15 mouse cellular contexts compared by ENCODE assay signal in the genomic region with DNA sequence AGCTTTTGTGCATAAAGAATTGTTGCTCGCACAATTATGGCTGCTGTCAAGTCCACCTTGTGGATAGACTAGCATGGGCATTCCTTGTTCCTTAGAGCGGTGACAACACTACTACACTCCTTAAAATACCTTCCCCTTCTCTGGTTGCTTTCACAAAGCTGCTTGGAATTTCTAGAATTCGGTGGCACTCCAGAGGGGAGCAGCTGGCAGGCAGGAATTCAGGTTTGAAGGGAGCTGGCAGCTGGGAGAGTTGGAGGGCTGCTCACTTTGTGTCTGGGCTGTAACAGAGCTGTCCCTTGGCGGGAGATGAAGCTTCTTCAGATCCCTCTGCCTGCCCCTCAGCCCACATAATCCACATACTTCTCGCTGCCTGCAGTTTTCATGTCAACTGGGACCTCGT.
A peak's percentile ranks its signal among the peaks of the same experiment; 100 is the strongest.
DNase-seq lines count a peak whose midpoint lies in the region; ATAC-seq and TF ChIP-seq lines count a peak whose summit lies in the region.
"Had no signal": no experiment of that assay in that cellular context is flagged by ENCODE, and none has a peak within 500 bp of the region (broad histone marks: within the 10 kb centered on the region; RNA-seq: fewer than 3 reads in every experiment).

No protein-coding gene starts in this region.

- 35% methylated on average over 6 of the region's 6 CpGs for WGBS in heart, embryonic 12.5 days
- WGBS in embryonic facial prominence, embryonic 10.5 days, result 61% methylated on average over 6 of the region's 6 CpGs
- WGBS in hindbrain, embryonic 14.5 days, result 56% methylated on average over 6 of the region's 6 CpGs
- WGBS in midbrain, embryonic 13.5 days, result 60% methylated on average over 6 of the region's 6 CpGs

- H3K4me3 ChIP-seq in heart, embryonic 12.5 days, result no peak overlapping the region
- no peak overlapping the region for H3K4me3 ChIP-seq in CH12.LX (replicated peaks in 1 of 3; ENCODE audit: low read depth in 2 of 3, low read length in 2 of 3, poor library complexity in 1 of 3)
- H3K4me3 ChIP-seq in embryonic facial prominence, embryonic 10.5 days, result no peak overlapping the region
- no peak overlapping the region for H3K4me3 ChIP-seq in hindbrain, embryonic 14.5 days (replicated peaks; ENCODE audit: low read length)
- H3K4me3 ChIP-seq in midbrain, embryonic 13.5 days (replicated peaks), result no peak overlapping the region
- H3K4me3 ChIP-seq: liver, embryonic 15.5 days; midbrain, embryonic 12.5 days had no signal

- peaks cover 13% of the 10 kb centered on the region; the same call in 1 of the 2 replicates for H3K4me1 ChIP-seq in heart, embryonic 12.5 days (replicated peaks)
- H3K4me1 ChIP-seq in CH12.LX (ENCODE audit: control insufficient read depth in 1 of 2, insufficient read depth in 2 of 2), result peaks cover 7 to 29% of the 10 kb centered on the region in 2 experiments
- peaks cover 5% of the 10 kb centered on the region; the same call in 1 of the 2 replicates for H3K4me1 ChIP-seq in embryonic facial prominence, embryonic 10.5 days
- no peaks in the 10 kb centered on the region for H3K4me1 ChIP-seq in hindbrain, embryonic 14.5 days (replicated peaks; ENCODE audit: control insufficient read depth, insufficient read depth, low read length)
- H3K4me1 ChIP-seq in midbrain, embryonic 13.5 days (replicated peaks), result no peaks in the 10 kb centered on the region
- H3K4me1 ChIP-seq: liver, embryonic 15.5 days had no signal

- H3K9me3 ChIP-seq in heart, embryonic 12.5 days (replicated peaks), result no peaks in the 10 kb centered on the region
- no peaks in the 10 kb centered on the region for H3K9me3 ChIP-seq in CH12.LX (replicated peaks; ENCODE audit: low read length)
- H3K9me3 ChIP-seq in embryonic facial prominence, embryonic 10.5 days, result no peaks in the 10 kb centered on the region
- no peaks in the 10 kb centered on the region for H3K9me3 ChIP-seq in hindbrain, embryonic 14.5 days (ENCODE audit: control insufficient read depth, low read length)
- H3K9me3 ChIP-seq in midbrain, embryonic 13.5 days, result no peaks in the 10 kb centered on the region
- H3K9me3 ChIP-seq: liver, embryonic 15.5 days; midbrain, embryonic 12.5 days had no signal

- no peak overlapping the region for H3K4me2 ChIP-seq in heart, embryonic 12.5 days
- H3K4me2 ChIP-seq in CH12.LX (ENCODE audit: insufficient read depth, low read depth, poor library complexity, severe bottlenecking), result peak overlapping the region; percentile 46
- H3K4me2 ChIP-seq in hindbrain, embryonic 14.5 days (replicated peaks), result no peak overlapping the region
- H3K4me2 ChIP-seq in midbrain, embryonic 13.5 days (replicated peaks), result no peak overlapping the region
- H3K4me2 ChIP-seq: liver, embryonic 15.5 days; midbrain, embryonic 12.5 days had no signal

- no peak for TF ChIP-seq EP300 in CH12.LX (IDR thresholded peaks at IDR 0.05; ENCODE audit: low read length)

- no peak for DNase-seq in heart, postnatal 14 days
- DNase-seq in CH12.LX (ENCODE audit: extremely low read depth), result no peak
- DNase-seq in embryonic facial prominence, embryonic 10.5 days (ENCODE audit: low spot score), result peak; percentile 19
- DNase-seq in lung, postnatal 10 days, result peak; percentile 10
- DNase-seq in hindbrain, embryonic 14.5 days (ENCODE audit: low spot score), result no peak
- no peak for DNase-seq in adrenal gland, postnatal 4 days (ENCODE audit: low spot score in 2 of 2)
- DNase-seq: cerebellum, adult 18-20 months; heart, adult 11 months; kidney, postnatal 25 days; thymus, postnatal 25 days had no signal

- no peak overlapping the region for H3K9ac ChIP-seq in heart, embryonic 12.5 days
- H3K9ac ChIP-seq in CH12.LX (ENCODE audit: insufficient read depth, low read depth), result peak overlapping the region; percentile 55
- H3K9ac ChIP-seq in hindbrain, embryonic 14.5 days, result no peak overlapping the region
- H3K9ac ChIP-seq in midbrain, embryonic 13.5 days (replicated peaks), result no peak overlapping the region
- H3K9ac ChIP-seq: liver, embryonic 15.5 days; midbrain, embryonic 12.5 days had no signal

- H3K27ac ChIP-seq in heart, embryonic 12.5 days (ENCODE audit: poor library complexity, severe bottlenecking), result peak overlapping the region; percentile 31; the same call in 1 of the 2 replicates
- peak overlapping the region; percentile 73 for H3K27ac ChIP-seq in CH12.LX (ENCODE audit: insufficient read depth, low read depth)
- H3K27ac ChIP-seq in embryonic facial prominence, embryonic 10.5 days (replicated peaks), result peak overlapping the region; percentile 24; the same call in 1 of the 2 replicates
- H3K27ac ChIP-seq in hindbrain, embryonic 14.5 days, result no peak overlapping the region
- no peak overlapping the region for H3K27ac ChIP-seq in midbrain, embryonic 13.5 days
- H3K27ac ChIP-seq: liver, embryonic 15.5 days; midbrain, embryonic 12.5 days had no signal

- in situ Hi-C loops in CH12.LX (cut with MboI; ENCODE audit: low pct_ligation_motif_present, low pct_unique_long_range_greater_than_20kb, low sequenced_read_pairs), result loop anchor here (10.0 kb wide), 1 partner anchor 435 kb away; no protein-coding TSS in a partner anchor

- no peak for ATAC-seq in heart, embryonic 12.5 days (ENCODE audit: insufficient number of reproducible peaks, low FRiP score)
- no peak for ATAC-seq in hindbrain, embryonic 14.5 days (ENCODE audit: low FRiP score)
- ATAC-seq in midbrain, embryonic 13.5 days, result no peak
- ATAC-seq: inflammation-experienced regulatory T-cells, adult 6 months had no signal

- no peak for TF ChIP-seq CTCF in CH12.LX (conservative IDR thresholded peaks at IDR 0.05 in 1 of 2, IDR thresholded peaks at IDR 0.05 in 1 of 2; ENCODE audit: low read depth in 2 of 2, low read length in 2 of 2)

- intact Hi-C loops in heart, postnatal 14 days (cut with DNase I), result no loop called here

- no peak for TF ChIP-seq RAD21 in CH12.LX (IDR thresholded peaks at IDR 0.05; ENCODE audit: low read depth, low read length)

- no peak for TF ChIP-seq POLR2A in CH12.LX (IDR thresholded peaks at IDR 0.05; ENCODE audit: low read depth, low read length)

- H3K27me3 ChIP-seq in heart, embryonic 12.5 days (replicated peaks), result no peaks in the 10 kb centered on the region
- H3K27me3 ChIP-seq in CH12.LX (replicated peaks), result no peaks in the 10 kb centered on the region
- H3K27me3 ChIP-seq in embryonic facial prominence, embryonic 10.5 days (replicated peaks; ENCODE audit: low read depth, poor library complexity, severe bottlenecking), result peaks cover 91% of the 10 kb centered on the region
- H3K27me3 ChIP-seq in hindbrain, embryonic 14.5 days (ENCODE audit: control insufficient read depth, insufficient read depth, low read length), result peaks cover 41% of the 10 kb centered on the region
- H3K27me3 ChIP-seq in midbrain, embryonic 13.5 days, result peaks cover 56% of the 10 kb centered on the region
- H3K27me3 ChIP-seq: liver, embryonic 15.5 days had no signal

- no peaks in the 10 kb centered on the region for H3K36me3 ChIP-seq in heart, embryonic 12.5 days
- H3K36me3 ChIP-seq in CH12.LX (replicated peaks in 1 of 2; ENCODE audit: control insufficient read depth in 1 of 2, insufficient read depth in 1 of 2, low read length in 1 of 2), result no peaks in the 10 kb centered on the region
- no peaks in the 10 kb centered on the region for H3K36me3 ChIP-seq in embryonic facial prominence, embryonic 10.5 days (replicated peaks)
- H3K36me3 ChIP-seq in hindbrain, embryonic 14.5 days (replicated peaks; ENCODE audit: control insufficient read depth, insufficient read depth), result no peaks in the 10 kb centered on the region
- no peaks in the 10 kb centered on the region for H3K36me3 ChIP-seq in midbrain, embryonic 13.5 days
- H3K36me3 ChIP-seq: liver, embryonic 15.5 days; midbrain, embryonic 12.5 days had no signal

- H3K79me2 ChIP-seq in CH12.LX (replicated peaks; ENCODE audit: control insufficient read depth, extremely low read depth, insufficient read depth, poor library complexity, severe bottlenecking), result peaks cover 8% of the 10 kb centered on the region; the same call in 1 of the 2 replicates

- dilution Hi-C loops in CH12.LX (cut with MboI; ENCODE audit: extremely low pct_ligation_motif_present, extremely low pct_unique_long_range_greater_than_20kb, low sequenced_read_pairs), result no loop called here

TF ChIP-seq in CH12.LX, 34 proteins besides CTCF, POLR2A, EP300 and RAD21:
- TF ChIP-seq JUND (conservative IDR thresholded peaks at IDR 0.05; ENCODE audit: low read depth, low read length) (no peak), TBP (conservative IDR thresholded peaks at IDR 0.05; ENCODE audit: low read depth, low read length) (no peak), ZMIZ1 (IDR thresholded peaks at IDR 0.05; ENCODE audit: low read depth, low read length) (no peak), USF1 (IDR thresholded peaks at IDR 0.05; ENCODE audit: low read depth, low read length) (no peak), MAX (IDR thresholded peaks at IDR 0.05; ENCODE audit: low read length) (no peak), NRF1 (IDR thresholded peaks at IDR 0.05; ENCODE audit: low read depth, low read length) (no peak)

Comparison
In these comparisons a context has a peak if more than half of its experiments do, and no peak if none do; other contexts are left out.
1. H3K27ac ChIP-seq: peak in heart, embryonic 12.5 days (single experiment), CH12.LX (single experiment) and embryonic facial prominence, embryonic 10.5 days (single experiment); none in hindbrain, embryonic 14.5 days (single experiment) and midbrain, embryonic 13.5 days (single experiment).
2. DNase-seq: peak in embryonic facial prominence, embryonic 10.5 days (single experiment) and lung, postnatal 10 days (single experiment); none in heart, postnatal 14 days (0 of 2), CH12.LX (single experiment), hindbrain, embryonic 14.5 days (single experiment) and adrenal gland, postnatal 4 days (0 of 2).